Mouse (Mus musculus) induced T-regulatory cell, adult 2 months (primary cell): ENCODE measurements at regions not wholly inside any gene's neighbourhood (a gene's known extent, or its start where the extent isn't known, plus 50 kb on each side); places are given as distances from the start of the nearest gene placed in this dataset.
A peak's percentile ranks its signal among the peaks of the same experiment; 100 is the strongest.

Experiments
- DNase-seq: peaks from one replicate; pipeline ENCODE4 v3.0.0-alpha.2; 2012; ENCODE audit warnings: low read depth

- DNase-seq, result no peak
These were observed 279.1 kb downstream of the Prex1 start for GRCm38 (mm10) chr2:166434554-166434953.

GRCm38 (mm10) chr2:166433655-166434333 lies 278.3 kb upstream of the Sulf2 start:
- no peak for DNase-seq

GRCm38 (mm10) chr2:166432948-166433654 lies 277.6 kb upstream of the Sulf2 start:
- DNase-seq, result no peak

- DNase-seq, result no peak
These were observed 277.1 kb upstream of the Sulf2 start for GRCm38 (mm10) chr2:166432531-166432930.

- DNase-seq, result no peak
These were observed 274.5 kb upstream of the Sulf2 start for GRCm38 (mm10) chr2:166429918-166430317.

GRCm38 (mm10) chr2:166429494-166429893 lies 274.0 kb upstream of the Sulf2 start:
- no peak for DNase-seq

- no peak for DNase-seq
These were observed 271.9 kb upstream of the Sulf2 start for GRCm38 (mm10) chr2:166427390-166427789.

- no peak for DNase-seq
These were observed 271.5 kb upstream of the Sulf2 start for GRCm38 (mm10) chr2:166426960-166427359.

- no peak for DNase-seq
These were observed 271.0 kb upstream of the Sulf2 start for GRCm38 (mm10) chr2:166426457-166426856.

- DNase-seq, result no peak
These were observed 269.7 kb upstream of the Sulf2 start for GRCm38 (mm10) chr2:166425141-166425540.

GRCm38 (mm10) chr2:166423132-166423660 lies 267.7 kb upstream of the Sulf2 start:
- DNase-seq, result no peak

- DNase-seq, result no peak
These were observed 264.8 kb upstream of the Sulf2 start for GRCm38 (mm10) chr2:166420275-166420674.

- DNase-seq, result no peak
These were observed 263.8 kb upstream of the Sulf2 start for GRCm38 (mm10) chr2:166419271-166419670.

- DNase-seq, result no peak
These were observed 262.8 kb upstream of the Sulf2 start for GRCm38 (mm10) chr2:166418279-166418678.

- DNase-seq, result no peak
These were observed 262.2 kb upstream of the Sulf2 start for GRCm38 (mm10) chr2:166417628-166418027.

GRCm38 (mm10) chr2:166415481-166415965 lies 260.1 kb upstream of the Sulf2 start:
- DNase-seq, result no peak

- no peak for DNase-seq
These were observed 259.4 kb upstream of the Sulf2 start for GRCm38 (mm10) chr2:166414856-166415255.

- peak; percentile 4 for DNase-seq
These were observed 256.8 kb upstream of the Sulf2 start for GRCm38 (mm10) chr2:166412031-166412858.

GRCm38 (mm10) chr2:166409391-166409790 lies 253.9 kb upstream of the Sulf2 start:
- DNase-seq, result no peak

- no peak for DNase-seq
These were observed 253.3 kb upstream of the Sulf2 start for GRCm38 (mm10) chr2:166408806-166409205.

GRCm38 (mm10) chr2:166408009-166408408 lies 252.5 kb upstream of the Sulf2 start:
- no peak for DNase-seq

GRCm38 (mm10) chr2:166406826-166407225 lies 251.4 kb upstream of the Sulf2 start:
- DNase-seq, result no peak
